Mouse (Mus musculus) myocyte (in vitro differentiated cells): Measurements from ENCODE around the gene Mgat3.

Experiments
- CEBPB ChIP-seq: IDR thresholded peaks from 2 replicates; pipeline ENCODE4 v1.6.1; 2011; ENCODE audit warnings: mild to moderate bottlenecking, moderate library complexity; ENCODE audit not compliant: poor library complexity, insufficient read depth, severe bottlenecking
- MAX ChIP-seq: IDR thresholded peaks from one replicate; pipeline ENCODE4 v1.6.1; 2011; ENCODE audit warnings: low read depth, mild to moderate bottlenecking, control low read depth
- MYOD1 ChIP-seq, 3 experiments: IDR thresholded peaks; one replicate each; pipeline ENCODE4 v1.6.1; 2011; ENCODE audit warnings: control low read depth in 2 of 3, low read depth in 2 of 3, mild to moderate bottlenecking in 2 of 3, moderate library complexity in 1 of 3; ENCODE audit not compliant: insufficient read length in 2 of 3, control insufficient read depth in 1 of 3
- MYOG ChIP-seq, 3 experiments: IDR thresholded peaks; one replicate each; pipeline ENCODE4 v1.6.1; 2011; ENCODE audit warnings: control low read depth in 2 of 3, low read depth in 2 of 3, mild to moderate bottlenecking in 2 of 3; ENCODE audit not compliant: insufficient read length in 2 of 3, control insufficient read depth in 1 of 3, insufficient read depth in 1 of 3
- POLR2A ChIP-seq: IDR thresholded peaks from one replicate; pipeline ENCODE4 v1.6.1; 2011; ENCODE audit warnings: low read depth, mild to moderate bottlenecking, control low read depth, moderate library complexity; ENCODE audit not compliant: insufficient read length
- POLR2AphosphoS2 ChIP-seq: IDR thresholded peaks from one replicate; pipeline ENCODE4 v1.6.1; 2011; ENCODE audit warnings: low read depth, control low read depth; ENCODE audit not compliant: insufficient read length
- REST ChIP-seq: IDR thresholded peaks from one replicate; pipeline ENCODE4 v1.6.1; 2011; ENCODE audit warnings: mild to moderate bottlenecking, control low read depth, moderate library complexity; ENCODE audit not compliant: insufficient read depth, insufficient read length
- SRF ChIP-seq: IDR thresholded peaks from one replicate; pipeline ENCODE4 v1.6.1; 2011; ENCODE audit warnings: low read depth; ENCODE audit not compliant: control insufficient read depth, insufficient read length
- TCF12 ChIP-seq: IDR thresholded peaks from one replicate; pipeline ENCODE4 v1.6.1; 2011; ENCODE audit warnings: mild to moderate bottlenecking, control low read depth; ENCODE audit not compliant: poor library complexity, insufficient read depth, severe bottlenecking
- USF1 ChIP-seq: IDR thresholded peaks from one replicate; pipeline ENCODE4 v1.6.1; 2011; ENCODE audit warnings: low read depth, mild to moderate bottlenecking, control low read depth, moderate library complexity

- TF ChIP-seq POLR2A: peak; percentile 64
- TF ChIP-seq USF1: no peak
- TF ChIP-seq TCF12: no peak
- TF ChIP-seq MAX: no peak
- TF ChIP-seq SRF: peak; percentile 73
- peak; percentile 24 to 73 (median 43) for TF ChIP-seq MYOG (IDR thresholded peaks at IDR 0.05; ENCODE audit: control insufficient read depth in 1 of 3, insufficient read depth in 1 of 3, insufficient read length in 2 of 3, low read depth in 2 of 3)
- TF ChIP-seq MYOD1 (IDR thresholded peaks at IDR 0.05; ENCODE audit: control insufficient read depth in 1 of 3, insufficient read length in 2 of 3, low read depth in 2 of 3): peak in 2 of 3 experiments; percentile 67 to 76
- TF ChIP-seq CEBPB: no peak
- no peak for TF ChIP-seq REST
- TF ChIP-seq POLR2AphosphoS2: peak; percentile 66
Measured at GRCm38 (mm10) chr15:80233733-80234509, 60.4 kb downstream of the Mgat3 start, which contains the start of gene Mief1.
